In the genomic region with DNA sequence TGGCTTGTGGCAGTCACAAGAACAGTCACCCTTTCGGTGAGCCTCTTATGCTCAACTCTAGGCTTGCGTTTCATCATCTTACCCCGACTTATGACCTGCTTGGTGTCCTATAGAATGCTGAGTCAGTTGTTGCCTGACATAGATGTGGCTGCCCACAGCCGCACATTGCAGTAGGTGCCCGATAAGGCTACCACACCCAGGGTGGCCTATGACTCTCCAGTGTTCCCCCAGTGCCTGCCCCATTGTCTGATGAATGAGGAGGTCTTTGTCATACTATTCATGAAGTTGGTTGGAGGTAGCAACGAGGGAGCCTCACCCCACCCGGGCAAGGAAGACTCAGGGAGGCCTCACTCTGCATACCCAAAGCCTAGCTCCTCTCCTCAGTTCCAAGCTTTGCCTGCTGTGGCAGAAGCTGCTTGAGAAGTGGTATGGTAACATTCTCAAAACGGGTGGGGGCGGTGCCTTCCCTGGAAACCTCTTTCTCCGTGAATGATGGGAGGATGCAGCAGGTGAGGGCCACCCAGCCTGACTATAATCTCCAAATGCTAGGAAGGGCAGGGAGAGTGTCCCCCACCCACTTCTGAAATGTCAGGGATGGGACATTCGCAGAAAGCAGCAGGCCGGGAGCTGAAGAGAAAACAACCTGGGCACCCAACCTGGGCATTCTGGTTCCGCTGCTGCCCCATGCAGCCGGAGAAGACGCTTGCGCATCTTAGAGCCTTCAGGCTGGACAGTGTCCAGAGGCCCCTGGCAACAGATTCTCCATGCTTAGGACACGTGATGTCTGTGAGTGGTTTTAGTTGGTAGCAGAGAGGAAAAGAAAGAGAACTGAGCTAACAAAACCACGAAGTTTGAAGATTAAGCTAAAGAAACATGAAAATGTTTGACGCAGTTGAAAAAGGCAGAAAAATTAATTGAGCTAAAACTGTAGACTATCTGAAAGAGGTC, we compare ENCODE assay signal across 11 mouse cellular contexts. TPM values are rescaled to one million over a fixed set of nuclear protein-coding genes. Genes with fewer than 3 reads are reported as not detected.
DNase-seq lines count a peak whose midpoint lies in the region; ATAC-seq lines count a peak whose summit lies in the region.
"Had no signal": no experiment of that assay in that cellular context is flagged by ENCODE, and none has a peak within 500 bp of the region (broad histone marks: within the 10 kb centered on the region; RNA-seq: fewer than 3 reads in every experiment).

No protein-coding gene starts in this region.

- H3K4me2 ChIP-seq in liver, embryonic 12.5 days: peak overlapping the region; percentile 54
- H3K4me2 ChIP-seq: limb, embryonic 13.5 days had no signal

- peak; percentile 99 for ATAC-seq in liver, embryonic 12.5 days

- peak overlapping the region; percentile 28; the same call in 1 of the 2 replicates for H3K9ac ChIP-seq in liver, embryonic 12.5 days
- H3K9ac ChIP-seq: limb, embryonic 13.5 days had no signal

- no peaks in the 10 kb centered on the region for H3K36me3 ChIP-seq in liver, embryonic 12.5 days
- H3K36me3 ChIP-seq: G1E; limb, embryonic 13.5 days had no signal

- H3K4me3 ChIP-seq in liver, embryonic 12.5 days: peak overlapping the region; percentile 2; the same call in 1 of the 2 replicates
- H3K4me3 ChIP-seq: limb, embryonic 13.5 days had no signal

- peak; percentile 18 to 25 for DNase-seq in spleen, postnatal 10 days (ENCODE audit: low spot score in 2 of 2)
- DNase-seq in spleen, postnatal 36 days (ENCODE audit: low spot score in 2 of 2): no peak
- peak; percentile 75 for DNase-seq in c-Kit-positive CD71-positive TER-119-positive erythroid progenitor cells, embryonic 14.5 days (ENCODE audit: low spot score)
- DNase-seq in layer of hippocampus, adult 18-20 months (ENCODE audit: low spot score in 2 of 2): no peak
- no peak for DNase-seq in frontal cortex, postnatal 14 days (ENCODE audit: low spot score in 2 of 2)
- no peak for DNase-seq in ovary, postnatal 10 days (ENCODE audit: low spot score)
- DNase-seq: heart, postnatal 10 days; right cerebral cortex, postnatal 4 days had no signal

- H3K27me3 ChIP-seq in liver, embryonic 12.5 days (replicated peaks): peaks cover 12% of the 10 kb centered on the region

- no peaks in the 10 kb centered on the region for H3K9me3 ChIP-seq in liver, embryonic 12.5 days (replicated peaks)
- H3K9me3 ChIP-seq: G1E; limb, embryonic 13.5 days had no signal

- H3K27ac ChIP-seq in liver, embryonic 12.5 days: peak overlapping the region; percentile 82
- H3K27ac ChIP-seq: limb, embryonic 13.5 days had no signal

- WGBS in liver, embryonic 12.5 days (ENCODE audit: insufficient replicate concordance): 56% methylated on average over 19 of the region's 19 CpGs

- H3K4me1 ChIP-seq in liver, embryonic 12.5 days: peaks cover 48% of the 10 kb centered on the region

RNA-seq across cellular contexts. Expression of a gene that starts 4.8 kb away (rescaled TPM):
- polyA plus RNA-seq in liver, embryonic 12.5 days (2016; fragmentation: Nextera tagmentation; extraction: Ambion mirVana): 0.19 TPM in 1 of 2 replicates, not detected in the other
- total RNA-seq in layer of hippocampus, adult 18-20 months (2021): 10 to 100 TPM; 82.2 to 84.9 TPM
- total RNA-seq: G1E had no signal
- polyA plus RNA-seq: G1E had no signal

Comparison
In these comparisons a context has a peak if more than half of its experiments do, and no peak if none do; other contexts are left out.
1. DNase-seq: peak in spleen, postnatal 10 days (2 of 2) and c-Kit-positive CD71-positive TER-119-positive erythroid progenitor cells, embryonic 14.5 days (single experiment); none in spleen, postnatal 36 days (0 of 2), layer of hippocampus, adult 18-20 months (0 of 2), frontal cortex, postnatal 14 days (0 of 2) and ovary, postnatal 10 days (single experiment).